Mouse (Mus musculus): ENCODE data around the gene Def8. TPM values are rescaled to one million over a fixed set of nuclear protein-coding genes. Genes with fewer than 3 reads are reported as not detected.

Gene Def8
- total and polyA plus RNA-seq, 2 experiments from 2014 or later: 35.0 to 41.4 TPM

GRCm38 (mm10) chr8:123505695-123506094 lies 82.4 kb downstream of the Def8 start:
- Histone ChIP-seq H3K4me3 (ENCODE audit: low read depth, low read length) (no peak overlapping the region), H3K4me1 (ENCODE audit: insufficient read depth) (no peaks in the 10 kb centered on the region), H3K4me2 (ENCODE audit: low read depth) (no peak overlapping the region), H3K27me3 (ENCODE audit: insufficient read depth, low read length) (no peaks in the 10 kb centered on the region), H3K9me3 (ENCODE audit: low read length) (no peaks in the 10 kb centered on the region), H3K27ac (ENCODE audit: low read depth, low read length) (no peak overlapping the region), H3K36me3 (ENCODE audit: insufficient read depth) (peaks cover 91% of the 10 kb centered on the region), H3K9ac (no peak overlapping the region)
- DNase-seq (no peak), ATAC-seq (no peak)
- WGBS: 85% methylated on average over 9 of the region's 9 CpGs
- TF ChIP-seq CTCF (IDR thresholded peaks at IDR 0.05; ENCODE audit: low read depth): no peak

- Histone ChIP-seq H3K4me3 (ENCODE audit: low read depth, low read length) (no peak overlapping the region), H3K27me3 (ENCODE audit: insufficient read depth, low read length) (no peaks in the 10 kb centered on the region), H3K27ac (ENCODE audit: low read depth, low read length) (no peak overlapping the region), H3K9me3 (ENCODE audit: low read length) (no peaks in the 10 kb centered on the region), H3K4me2 (ENCODE audit: low read depth) (no peak overlapping the region), H3K9ac (no peak overlapping the region), H3K36me3 (ENCODE audit: insufficient read depth) (peaks cover 76% of the 10 kb centered on the region), H3K4me1 (ENCODE audit: insufficient read depth) (no peaks in the 10 kb centered on the region)
- TF ChIP-seq CTCF (IDR thresholded peaks at IDR 0.05; ENCODE audit: low read depth): no peak
- DNase-seq (no peak), ATAC-seq (no peak)
- WGBS: 94% methylated on average over 5 of the region's 5 CpGs
These were observed 83.8 kb downstream of the Def8 start for GRCm38 (mm10) chr8:123507153-123507552.

- WGBS: 85% methylated on average over 5 of the region's 5 CpGs
- H3K27me3 ChIP-seq (ENCODE audit: insufficient read depth, low read length): no peaks in the 10 kb centered on the region
- TF ChIP-seq CTCF (IDR thresholded peaks at IDR 0.05; ENCODE audit: low read depth): no peak
- H3K36me3 ChIP-seq (ENCODE audit: insufficient read depth): peaks cover 39% of the 10 kb centered on the region
- DNase-seq: no peak
- no peak overlapping the region for H3K4me2 ChIP-seq (ENCODE audit: low read depth)
- H3K4me3 ChIP-seq (ENCODE audit: low read depth, low read length): no peak overlapping the region
- no peak overlapping the region for H3K27ac ChIP-seq (ENCODE audit: low read depth, low read length)
- H3K4me1 ChIP-seq (ENCODE audit: insufficient read depth): peaks cover 9% of the 10 kb centered on the region; the same call in 1 of the 2 replicates
- no peak overlapping the region for H3K9ac ChIP-seq
- no peak for ATAC-seq
- H3K9me3 ChIP-seq (ENCODE audit: low read length): no peaks in the 10 kb centered on the region
These were observed 87.5 kb downstream of the Def8 start for GRCm38 (mm10) chr8:123510819-123511218.

Other genes starting within 250 kb of the Def8 start
- 0.15 and 0.57 TPM in 2 replicates for gene Dpep1, start 237.3 kb upstream of the Def8 start, total RNA-seq (2014; rRNA removed)
- 0.23 and 0.46 TPM in 2 replicates for gene Dpep1, start 237.3 kb upstream of the Def8 start, polyA plus RNA-seq (2015; fragmentation: Nextera tagmentation; extraction: Ambion mirVana)
- gene Chmp1a, start 210.8 kb upstream of the Def8 start, total RNA-seq (2014; rRNA removed): 207 and 211 TPM in 2 replicates
- gene Chmp1a, start 210.8 kb upstream of the Def8 start, polyA plus RNA-seq (2015; fragmentation: Nextera tagmentation; extraction: Ambion mirVana): 247 and 251 TPM in 2 replicates
- gene Spata33, start 210.7 kb upstream of the Def8 start, total RNA-seq (2014; rRNA removed): 6.3 and 7.8 TPM in 2 replicates
- 7.6 and 8.2 TPM in 2 replicates for gene Spata33, start 210.7 kb upstream of the Def8 start, polyA plus RNA-seq (2015; fragmentation: Nextera tagmentation; extraction: Ambion mirVana)
- gene Cdk10, start 198.7 kb upstream of the Def8 start, total RNA-seq (2014; rRNA removed): 71.7 and 93.2 TPM in 2 replicates
- 48.7 and 54.3 TPM in 2 replicates for gene Cdk10, start 198.7 kb upstream of the Def8 start, polyA plus RNA-seq (2015; fragmentation: Nextera tagmentation; extraction: Ambion mirVana)
- gene Spata2l, start 187.3 kb upstream of the Def8 start, total RNA-seq (2014; rRNA removed): 10.2 and 12.2 TPM in 2 replicates
- gene Spata2l, start 187.3 kb upstream of the Def8 start, polyA plus RNA-seq (2015; fragmentation: Nextera tagmentation; extraction: Ambion mirVana): 11.3 and 14.8 TPM in 2 replicates
- 31.9 and 37.3 TPM in 2 replicates for gene Zfp276, start 169.3 kb upstream of the Def8 start, total RNA-seq (2014; rRNA removed)
- 10.1 and 14.8 TPM in 2 replicates for gene Zfp276, start 169.3 kb upstream of the Def8 start, polyA plus RNA-seq (2015; fragmentation: Nextera tagmentation; extraction: Ambion mirVana)
- 54.4 and 94.6 TPM in 2 replicates for gene Vps9d1, start 169.2 kb upstream of the Def8 start, total RNA-seq (2014; rRNA removed)
- 44.8 and 54.3 TPM in 2 replicates for gene Vps9d1, start 169.2 kb upstream of the Def8 start, polyA plus RNA-seq (2015; fragmentation: Nextera tagmentation; extraction: Ambion mirVana)
- gene Fanca, start 105.0 kb upstream of the Def8 start, total RNA-seq (2014; rRNA removed): 5.0 and 5.6 TPM in 2 replicates
- gene Fanca, start 105.0 kb upstream of the Def8 start, polyA plus RNA-seq (2015; fragmentation: Nextera tagmentation; extraction: Ambion mirVana): 2.6 and 2.7 TPM in 2 replicates
- gene Spire2, start 90.8 kb upstream of the Def8 start, total RNA-seq (2014; rRNA removed): 37.0 and 37.8 TPM in 2 replicates
- 21.3 and 24.2 TPM in 2 replicates for gene Spire2, start 90.8 kb upstream of the Def8 start, polyA plus RNA-seq (2015; fragmentation: Nextera tagmentation; extraction: Ambion mirVana)
- 434 and 487 TPM in 2 replicates for gene Tcf25, start 49.8 kb upstream of the Def8 start, total RNA-seq (2014; rRNA removed)
- 275 and 296 TPM in 2 replicates for gene Tcf25, start 49.8 kb upstream of the Def8 start, polyA plus RNA-seq (2015; fragmentation: Nextera tagmentation; extraction: Ambion mirVana)
- gene Mc1r, start 16.4 kb upstream of the Def8 start, total RNA-seq (2014; rRNA removed): 0.10 TPM in 1 of 2 replicates, not detected in the other
- 0.07 and 0.08 TPM in 2 replicates for gene Mc1r, start 16.4 kb upstream of the Def8 start, polyA plus RNA-seq (2015; fragmentation: Nextera tagmentation; extraction: Ambion mirVana)
- 3,807 and 3,931 TPM in 2 replicates for gene Tubb3, start 12.1 kb upstream of the Def8 start, total RNA-seq (2014; rRNA removed)
- gene Tubb3, start 12.1 kb upstream of the Def8 start, polyA plus RNA-seq (2015; fragmentation: Nextera tagmentation; extraction: Ambion mirVana): 2,045 and 2,116 TPM in 2 replicates
- gene Afg3l1, start 54.4 kb downstream of the Def8 start, total RNA-seq (2014; rRNA removed): 14.7 and 20.1 TPM in 2 replicates
- gene Afg3l1, start 54.4 kb downstream of the Def8 start, polyA plus RNA-seq (2015; fragmentation: Nextera tagmentation; extraction: Ambion mirVana): 32.0 and 40.7 TPM in 2 replicates
- 69.5 and 106 TPM in 2 replicates for gene Dbndd1, start 91.9 kb downstream of the Def8 start, total RNA-seq (2014; rRNA removed)
- gene Dbndd1, start 91.9 kb downstream of the Def8 start, polyA plus RNA-seq (2015; fragmentation: Nextera tagmentation; extraction: Ambion mirVana): 70.8 and 74.5 TPM in 2 replicates
- 32.7 and 33.7 TPM in 2 replicates for gene Gas8, start 95.3 kb downstream of the Def8 start, total RNA-seq (2014; rRNA removed)
- gene Gas8, start 95.3 kb downstream of the Def8 start, polyA plus RNA-seq (2015; fragmentation: Nextera tagmentation; extraction: Ambion mirVana): 46.2 and 51.9 TPM in 2 replicates
- gene Rhou, start 230.4 kb downstream of the Def8 start, total RNA-seq (2014; rRNA removed): 41.1 and 52.5 TPM in 2 replicates
- gene Rhou, start 230.4 kb downstream of the Def8 start, polyA plus RNA-seq (2015; fragmentation: Nextera tagmentation; extraction: Ambion mirVana): 7.6 and 10.5 TPM in 2 replicates

Data from forebrain, postnatal 0 days (tissue).